Mouse (Mus musculus) large intestine, adult 2 months (tissue): ENCODE data around the gene Phb. TPM values are rescaled to one million over a fixed set of nuclear protein-coding genes. Genes with fewer than 3 reads are reported as not detected.
A peak's percentile ranks its signal among the peaks of the same experiment; 100 is the strongest.
"Not testable (repeated sequence)": the region's sequence is repeated elsewhere in the genome, so short reads cannot be mapped to it uniquely, and the experiment has no call there.

Experiments
- DNase-seq: peaks from one replicate; pipeline ENCODE4 v3.0.0-alpha.2; 2012; ENCODE audit warnings: low read depth, low spot score
- WGBS: fragments of 180-500 bp; shearing (Covaris S2); methylation state at CpG from one replicate; pipeline ENCODE4 v1.1.7; 2018; 5-methylcytosine and 5-hydroxymethylcytosine counted together
- polyA plus RNA-seq: library from polyadenylated mRNA; depleted of rRNA; stranded (reverse); fragments of >200 nt; gene quantifications from 2 replicates; pipeline ENCODE4 v1.2.3, GENCODE M21; 2012

Gene Phb
- polyA plus RNA-seq, 1 experiment = 148 TPM

GRCm38 (mm10) chr11:95649560-95649959 lies 17.2 kb upstream of the Phb start:
- WGBS = 64% methylated on average over 7 of the region's 7 CpGs
- DNase-seq = no peak

DNA sequence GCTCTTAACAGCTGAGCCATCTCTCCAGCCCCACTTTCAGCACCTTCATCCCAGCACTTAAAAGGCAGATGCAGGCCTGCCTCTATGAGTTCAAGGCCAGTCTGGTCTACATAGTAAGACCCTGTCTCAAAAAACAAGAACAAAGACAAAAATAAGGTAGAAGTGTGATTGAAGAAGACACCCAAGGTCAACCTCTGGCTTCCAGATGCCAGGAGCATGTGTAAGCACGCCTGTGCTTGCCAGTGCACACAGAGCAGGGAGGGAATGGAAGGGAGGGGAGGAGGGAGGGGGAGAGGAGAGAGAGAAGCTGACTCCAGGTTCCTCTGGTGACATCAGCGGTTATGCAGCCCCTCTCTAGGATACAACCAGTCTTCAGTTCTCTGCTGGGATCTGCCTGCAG lies 16.8 kb upstream of the Phb start:
- no peak for DNase-seq
- 28% methylated on average over 2 of the region's 2 CpGs for WGBS

- no peak for DNase-seq
- WGBS = 27% methylated on average over 9 of the region's 9 CpGs
These were observed 15.8 kb upstream of the Phb start for GRCm38 (mm10) chr11:95650981-95651380.

- WGBS = 64% methylated on average over 4 of the region's 4 CpGs
- no peak for DNase-seq
These were observed 9.3 kb upstream of the Phb start for GRCm38 (mm10) chr11:95657449-95657848.

DNA sequence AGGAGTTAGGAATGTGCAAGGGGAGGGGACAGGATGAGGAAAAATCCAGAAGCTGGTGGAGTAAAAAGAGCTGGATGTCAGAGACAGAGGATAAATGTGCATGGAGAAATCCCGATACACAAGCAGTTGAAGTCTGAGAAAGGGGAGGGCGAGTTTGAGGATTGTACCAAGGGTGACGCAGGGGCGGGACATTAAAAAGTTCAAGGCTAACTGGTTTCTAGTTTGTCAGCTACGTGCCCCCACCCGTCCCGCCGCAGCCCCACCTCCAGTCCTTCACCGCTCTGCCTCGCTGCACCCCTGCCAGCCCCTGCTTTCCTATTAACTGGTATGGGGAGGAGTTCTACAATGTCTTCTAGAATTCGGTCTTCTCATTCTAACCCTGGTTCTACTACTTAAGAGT lies 420 bp downstream of the Phb start:
- under 1% methylated on average over 11 of the region's 11 CpGs for WGBS
- DNase-seq = no peak

GRCm38 (mm10) chr11:95668086-95668485 lies 1.3 kb downstream of the Phb start:
- 70% methylated on average over 7 of the region's 7 CpGs for WGBS
- DNase-seq = not testable (repeated sequence)

DNA sequence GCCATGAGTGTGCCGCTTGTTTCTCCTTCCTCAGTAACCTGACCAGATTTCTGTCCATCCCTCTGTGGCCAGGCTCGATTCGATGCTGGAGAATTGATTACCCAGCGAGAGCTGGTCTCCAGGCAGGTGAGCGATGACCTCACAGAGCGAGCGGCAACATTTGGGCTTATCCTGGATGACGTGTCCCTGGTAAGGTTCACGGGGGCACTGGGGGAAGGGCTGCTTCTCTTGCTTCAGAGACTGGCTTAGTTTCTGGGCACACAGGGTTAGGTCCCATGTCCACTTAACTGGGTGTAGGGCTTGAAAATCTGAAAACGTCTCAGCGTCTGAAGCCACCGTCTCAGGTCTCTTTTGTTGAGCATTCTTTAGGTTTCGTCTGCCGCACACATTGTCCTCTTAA lies 8.7 kb downstream of the Phb start:
- no peak for DNase-seq
- 93% methylated on average over 14 of the region's 14 CpGs for WGBS

GRCm38 (mm10) chr11:95676307-95676706 lies 9.6 kb downstream of the Phb start:
- DNase-seq = no peak
- 51% methylated on average over 6 of the region's 6 CpGs for WGBS

GRCm38 (mm10) chr11:95677925-95678701 lies 11.4 kb downstream of the Phb start:
- DNase-seq = no peak
- WGBS = 87% methylated on average over 14 of the region's 14 CpGs

GRCm38 (mm10) chr11:95681995-95682601 lies 15.3 kb downstream of the Phb start:
- no peak for DNase-seq
- 80% methylated on average over 9 of the region's 9 CpGs for WGBS

DNA sequence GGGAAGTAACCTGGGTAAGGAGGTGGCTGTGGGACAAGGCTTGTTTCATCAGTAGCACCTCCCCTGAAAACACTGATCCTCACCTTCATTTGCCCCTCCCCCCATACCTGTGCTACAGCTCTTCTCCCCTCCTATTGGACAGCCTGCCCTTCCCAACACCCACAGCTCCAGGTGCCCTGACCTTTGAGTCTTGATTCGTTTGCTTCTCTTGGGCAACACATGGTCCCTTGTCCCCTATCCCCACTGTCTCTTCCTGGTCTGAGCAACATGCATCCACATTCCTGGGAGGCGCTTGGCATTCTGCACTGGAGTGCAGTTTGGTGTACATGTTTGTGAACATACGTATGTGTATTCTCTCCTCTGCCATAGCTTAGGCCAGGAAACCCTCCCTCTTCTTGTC lies 16.2 kb downstream of the Phb start:
- DNase-seq = no peak
- WGBS = 65% methylated on average over 3 of the region's 3 CpGs

- WGBS = 5% methylated on average over 4 of the region's 4 CpGs
- peak; percentile 51 for DNase-seq
These were observed 19.3 kb downstream of the Phb start for GRCm38 (mm10) chr11:95686031-95686430.

GRCm38 (mm10) chr11:95687084-95687656 lies 20.4 kb downstream of the Phb start:
- DNase-seq = no peak
- 68% methylated on average over 11 of the region's 11 CpGs for WGBS

- no peak for DNase-seq
- WGBS = 22% methylated on average over 6 of the region's 6 CpGs
These were observed 21.8 kb downstream of the Phb start for GRCm38 (mm10) chr11:95688515-95688914.

DNA sequence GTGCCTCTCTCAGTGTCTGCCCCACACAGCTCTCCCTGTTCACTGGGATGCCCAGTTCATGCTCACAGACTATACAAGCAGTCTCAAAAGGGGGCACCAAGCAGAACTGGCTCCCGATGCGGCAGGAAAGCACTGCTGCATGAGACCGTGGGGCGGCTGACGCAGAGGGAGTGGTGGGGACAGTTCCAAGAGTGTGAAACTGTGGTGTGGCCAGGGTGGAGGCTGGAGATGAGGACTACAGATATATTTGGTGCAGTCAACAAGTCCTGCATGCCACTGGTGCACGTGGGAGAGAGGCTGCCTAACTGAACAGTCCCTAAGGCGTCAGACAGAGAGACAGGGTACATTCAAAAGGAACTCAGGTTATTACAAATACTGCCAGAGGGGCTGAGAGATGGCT lies 22.2 kb downstream of the Phb start:
- DNase-seq = no peak
- 55% methylated on average over 7 of the region's 7 CpGs for WGBS

DNA sequence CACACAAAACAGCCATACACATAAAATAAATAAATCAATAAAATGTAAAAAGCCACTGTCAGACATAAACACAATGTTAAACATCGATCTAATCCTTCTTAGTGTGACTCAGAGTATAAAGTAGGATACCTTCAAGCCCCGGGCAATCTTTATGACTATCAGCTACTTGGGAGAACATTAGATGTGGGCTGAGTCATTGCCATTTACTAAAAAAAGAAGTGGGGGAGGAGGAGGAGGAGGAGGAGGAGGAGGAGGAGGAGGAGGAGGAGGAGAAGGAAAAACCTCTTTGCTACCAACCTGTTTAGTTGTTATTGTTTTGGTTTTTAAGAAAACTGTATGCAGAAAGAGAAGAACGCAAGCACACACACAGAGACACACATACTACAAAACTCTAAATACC lies 22.8 kb downstream of the Phb start:
- no peak for DNase-seq
- WGBS = 42% methylated on average over 3 of the region's 3 CpGs

DNA sequence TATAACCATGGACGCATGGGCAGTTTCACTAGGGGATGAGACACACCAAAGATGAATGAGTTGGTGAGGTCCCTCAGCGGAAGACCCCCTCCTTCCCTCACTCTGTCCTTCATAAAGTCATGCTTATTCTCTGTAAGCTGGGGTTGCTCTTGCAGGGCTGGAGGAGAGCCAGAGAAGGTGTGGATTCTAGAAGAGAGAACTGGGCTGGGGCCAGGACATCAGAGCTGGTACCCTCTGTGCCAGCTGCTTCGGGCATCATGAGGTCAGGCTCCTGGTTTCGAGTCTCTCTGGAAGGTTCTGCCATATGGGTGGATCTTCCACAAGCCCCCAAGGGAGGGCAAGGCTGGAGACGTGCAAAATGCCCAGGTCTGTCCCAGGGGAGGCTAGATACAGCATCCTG lies 31.8 kb downstream of the Phb start:
- WGBS = 38% methylated on average over 5 of the region's 5 CpGs
- no peak for DNase-seq

- 90% methylated on average over 13 of the region's 13 CpGs for WGBS
- DNase-seq = no peak
These were observed 34.3 kb downstream of the Phb start for GRCm38 (mm10) chr11:95700778-95701739.

- DNase-seq = no peak
- WGBS = 87% methylated on average over 12 of the region's 12 CpGs
These were observed 37.5 kb downstream of the Phb start for GRCm38 (mm10) chr11:95704032-95704969.
